Mouse (Mus musculus) MEL (cell line): ENCODE data around the gene Anks1. TPM values are rescaled to one million over a fixed set of nuclear protein-coding genes. Genes with fewer than 3 reads are reported as not detected.

Experiments used
- DNase-seq: peaks from one replicate; pipeline ENCODE4 v3.0.0; 2011; ENCODE audit warnings: low read depth, low spot score
- H3K27ac ChIP-seq: 2 replicates; pipeline ENCODE4 v1.5.1; 2012; ENCODE audit warnings: low read depth, mild to moderate bottlenecking, control low read depth, low read length, moderate library complexity; ENCODE audit not compliant: control insufficient read depth
- H3K27me3 ChIP-seq, 2 experiments: fragments of 150-350 bp in 1 of 2; sonication (generic) in 1 of 2; 2 replicates each; pipeline ENCODE4 v1.6.1; 2012; ENCODE audit warnings: low read length in 2 of 2, mild to moderate bottlenecking in 2 of 2, improper control_type of control experiment in 1 of 2, moderate library complexity in 1 of 2; ENCODE audit not compliant: insufficient read depth in 2 of 2, control insufficient read depth in 1 of 2
- H3K36me3 ChIP-seq, 2 experiments: 2 replicates each; pipeline ENCODE4 v1.6.1; 2012 to 2014; ENCODE audit warnings: low read length in 2 of 2, improper control_type of control experiment in 1 of 2, inconsistent platforms in 1 of 2, mild to moderate bottlenecking in 1 of 2; ENCODE audit not compliant: insufficient read depth in 2 of 2, control insufficient read depth in 1 of 2
- H3K4me1 ChIP-seq, 2 experiments: fragments of 150-350 bp in 1 of 2; sonication (generic) in 1 of 2; 2 replicates each; pipeline ENCODE4 v1.6.1; 2012; ENCODE audit warnings: low read length in 2 of 2, improper control_type of control experiment in 1 of 2, mild to moderate bottlenecking in 1 of 2; ENCODE audit not compliant: insufficient read depth in 2 of 2, control insufficient read depth in 1 of 2
- H3K4me3 ChIP-seq, 2 experiments: fragments of 150-350 bp in 1 of 2; sonication (generic) in 1 of 2; 2 replicates each; pipeline ENCODE4 v1.5.1; 2012; ENCODE audit warnings: low read depth in 2 of 2, low read length in 2 of 2, mild to moderate bottlenecking in 2 of 2, moderate library complexity in 2 of 2, control low read depth in 1 of 2, improper control_type of control experiment in 1 of 2; ENCODE audit not compliant: control insufficient read depth in 1 of 2, insufficient read depth in 1 of 2
- H3K79me2 ChIP-seq: 2 replicates; pipeline ENCODE4 v1.6.1; 2012; ENCODE audit warnings: mild to moderate bottlenecking, low read length, moderate library complexity; ENCODE audit not compliant: control insufficient read depth, poor library complexity, insufficient read depth
- H3K9ac ChIP-seq: 2 replicates; pipeline ENCODE4 v1.6.1; 2012; ENCODE audit warnings: low read depth, mild to moderate bottlenecking, control low read depth, low read length, moderate library complexity; ENCODE audit not compliant: control insufficient read depth, poor library complexity, severe bottlenecking
- H3K9me3 ChIP-seq: fragments of 150-350 bp; sonication (generic); replicated peaks from 2 replicates; pipeline ENCODE4 v1.6.1; 2012; ENCODE audit warnings: mild to moderate bottlenecking, low read length, improper control_type of control experiment, moderate library complexity; ENCODE audit not compliant: insufficient read depth
- CTCF ChIP-seq, 3 experiments: IDR thresholded peaks in 2 of 3; conservative IDR thresholded peaks in 1 of 3; 2 replicates each; pipeline ENCODE4 v1.5.1; 2011 to 2012; ENCODE audit warnings: low read length in 3 of 3, low read depth in 2 of 3, mild to moderate bottlenecking in 2 of 3, improper control_type of control experiment in 1 of 3, inconsistent platforms in 1 of 3, mixed read lengths in 1 of 3, moderate library complexity in 1 of 3; ENCODE audit not compliant: control insufficient read depth in 1 of 3, insufficient read depth in 1 of 3, poor library complexity in 1 of 3, severe bottlenecking in 1 of 3
- E2F4 ChIP-seq: IDR thresholded peaks from 2 replicates; pipeline ENCODE4 v1.6.1; 2011; ENCODE audit warnings: low read depth, low read length, improper control_type of control experiment, borderline replicate concordance
- ELF1 ChIP-seq: IDR thresholded peaks from 2 replicates; pipeline ENCODE4 v1.6.1; 2014; ENCODE audit warnings: low read depth, mild to moderate bottlenecking, inconsistent platforms, low read length, improper control_type of control experiment, moderate library complexity
- EP300 ChIP-seq, 2 experiments: IDR thresholded peaks; 2 replicates each; pipeline ENCODE4 v1.6.1; 2011; ENCODE audit warnings: improper control_type of control experiment in 2 of 2, low read length in 2 of 2, low read depth in 1 of 2, mild to moderate bottlenecking in 1 of 2
- GABPA ChIP-seq: IDR thresholded peaks from 2 replicates; pipeline ENCODE4 v1.6.1; 2012; ENCODE audit warnings: low read depth, mild to moderate bottlenecking, inconsistent platforms, low read length, improper control_type of control experiment, moderate library complexity
- GATA1 ChIP-seq: IDR thresholded peaks from 2 replicates; pipeline ENCODE4 v1.6.1; 2011; ENCODE audit warnings: low read depth, low read length, improper control_type of control experiment
- HCFC1 ChIP-seq: IDR thresholded peaks from 2 replicates; pipeline ENCODE4 v1.6.1; 2012; ENCODE audit warnings: low read depth, mild to moderate bottlenecking, inconsistent platforms, low read length, improper control_type of control experiment, moderate library complexity
- MAFK ChIP-seq: IDR thresholded peaks from 2 replicates; pipeline ENCODE4 v1.6.1; 2011; ENCODE audit warnings: low read depth, mild to moderate bottlenecking, low read length, improper control_type of control experiment, borderline replicate concordance
- MAX ChIP-seq: IDR thresholded peaks from 2 replicates; pipeline ENCODE4 v1.6.1; 2011; ENCODE audit warnings: low read length, improper control_type of control experiment
- MAZ ChIP-seq: IDR thresholded peaks from 2 replicates; pipeline ENCODE4 v1.6.1; 2012; ENCODE audit warnings: low read depth, mild to moderate bottlenecking, inconsistent platforms, low read length, improper control_type of control experiment
- MEF2A ChIP-seq: IDR thresholded peaks from 2 replicates; pipeline ENCODE4 v1.6.1; 2014; ENCODE audit warnings: low read depth, mild to moderate bottlenecking, inconsistent platforms, low read length, improper control_type of control experiment; ENCODE audit not compliant: poor library complexity, insufficient replicate concordance, severe bottlenecking; ENCODE audit errors: extremely low read depth
- MXI1 ChIP-seq: IDR thresholded peaks from 2 replicates; pipeline ENCODE4 v1.6.1; 2011; ENCODE audit warnings: mild to moderate bottlenecking, low read depth, low read length, improper control_type of control experiment
- MYB ChIP-seq: IDR thresholded peaks from 2 replicates; pipeline ENCODE4 v1.6.1; 2011; ENCODE audit warnings: mild to moderate bottlenecking, low read depth, low read length, improper control_type of control experiment
- NELFE ChIP-seq: IDR thresholded peaks from 2 replicates; pipeline ENCODE4 v1.6.1; 2011; ENCODE audit warnings: low read depth, low read length, improper control_type of control experiment
- RAD21 ChIP-seq: IDR thresholded peaks from 2 replicates; pipeline ENCODE4 v1.6.1; 2011; ENCODE audit warnings: mild to moderate bottlenecking, low read depth, low read length, improper control_type of control experiment
- RCOR1 ChIP-seq: IDR thresholded peaks from 2 replicates; pipeline ENCODE4 v1.6.1; 2012; ENCODE audit warnings: low read depth, mild to moderate bottlenecking, inconsistent platforms, low read length, improper control_type of control experiment
- SIN3A ChIP-seq: IDR thresholded peaks from 2 replicates; pipeline ENCODE4 v1.6.1; 2012; ENCODE audit warnings: low read length, improper control_type of control experiment, inconsistent platforms
- SMC3 ChIP-seq: IDR thresholded peaks from 2 replicates; pipeline ENCODE4 v1.6.1; 2011; ENCODE audit warnings: low read depth, low read length, improper control_type of control experiment
- TAL1 ChIP-seq: IDR thresholded peaks from 2 replicates; pipeline ENCODE4 v1.6.1; 2012; ENCODE audit warnings: mild to moderate bottlenecking, inconsistent platforms, low read length, moderate library complexity, mixed read lengths
- TCF12 ChIP-seq: IDR thresholded peaks from 2 replicates; pipeline ENCODE4 v1.6.1; 2014; ENCODE audit warnings: low read depth, mild to moderate bottlenecking, inconsistent platforms, low read length, improper control_type of control experiment, moderate library complexity
- USF1 ChIP-seq: IDR thresholded peaks from 2 replicates; pipeline ENCODE4 v1.6.1; 2014; ENCODE audit warnings: low read depth, mild to moderate bottlenecking, inconsistent platforms, low read length, improper control_type of control experiment, moderate library complexity
- ZKSCAN1 ChIP-seq: IDR thresholded peaks from 2 replicates; pipeline ENCODE4 v1.6.1; 2012; ENCODE audit warnings: low read depth, mild to moderate bottlenecking, inconsistent platforms, low read length, improper control_type of control experiment, moderate library complexity
- polyA plus RNA-seq, 2 experiments: library from polyadenylated mRNA; stranded (reverse) in 1 of 2; unstranded in 1 of 2; fragments of >175 nt in 1 of 2; fragments of >200 nt in 1 of 2; gene quantifications; 2 replicates each; pipeline versions ENCODE4 v1.2.1 to v1.2.4; 2012; ENCODE audit warnings: low replicate concordance in 2 of 2, low read depth in 1 of 2; ENCODE audit not compliant: insufficient read length in 2 of 2, insufficient read depth in 1 of 2, missing spikeins in 1 of 2
- total RNA-seq: library from RNA; depleted of rRNA; stranded (reverse); fragments of 300-350 nt; gene quantifications from 2 replicates; pipeline ENCODE4 v1.2.3, GENCODE M21; 2012

The Anks1 gene
- total and polyA plus RNA-seq, 3 experiments = 11.9 to 15.9 TPM; not detected in 1

GRCm38 (mm10) chr17:28047520-28047919 lies 138.4 kb downstream of the Anks1 start:
- H3K9ac ChIP-seq = no peak overlapping the region
- TF ChIP-seq SIN3A = no peak
- TF ChIP-seq MXI1 = no peak
- no peak for TF ChIP-seq MAZ
- no peak for TF ChIP-seq TCF12
- no peak for TF ChIP-seq CTCF (IDR thresholded peaks at IDR 0.05 in 2 of 3, conservative IDR thresholded peaks at IDR 0.05 in 1 of 3; ENCODE audit: control insufficient read depth in 1 of 3, insufficient read depth in 1 of 3, low read depth in 2 of 3, low read length in 3 of 3, poor library complexity in 1 of 3, severe bottlenecking in 1 of 3)
- TF ChIP-seq RCOR1 = no peak
- no peak for TF ChIP-seq MAX
- no peak for TF ChIP-seq GABPA
- no peak for TF ChIP-seq E2F4
- no peak for TF ChIP-seq MEF2A
- TF ChIP-seq GATA1 = no peak
- TF ChIP-seq MAFK = no peak
- TF ChIP-seq NELFE = no peak
- TF ChIP-seq EP300 (IDR thresholded peaks at IDR 0.05; ENCODE audit: low read depth in 1 of 2, low read length in 2 of 2) = no peak
- no peak for TF ChIP-seq USF1
- no peak for TF ChIP-seq ELF1
- TF ChIP-seq HCFC1 = no peak
- no peak for TF ChIP-seq MYB
- no peak for TF ChIP-seq ZKSCAN1
- no peaks in the 10 kb centered on the region for H3K9me3 ChIP-seq
- H3K27ac ChIP-seq = no peak overlapping the region
- no peaks in the 10 kb centered on the region for H3K79me2 ChIP-seq
- no peak overlapping the region for H3K4me3 ChIP-seq
- no peaks in the 10 kb centered on the region for H3K36me3 ChIP-seq
- H3K4me1 ChIP-seq = no peaks in the 10 kb centered on the region
- no peak for DNase-seq
- no peaks in the 10 kb centered on the region for H3K27me3 ChIP-seq

GRCm38 (mm10) chr17:28048425-28048824 lies 139.3 kb downstream of the Anks1 start:
- no peaks in the 10 kb centered on the region for H3K79me2 ChIP-seq
- H3K4me3 ChIP-seq = no peak overlapping the region
- no peak overlapping the region for H3K9ac ChIP-seq
- peak; percentile 46 for TF ChIP-seq RAD21
- peak; percentile 65 for TF ChIP-seq SMC3
- TF ChIP-seq CTCF (IDR thresholded peaks at IDR 0.05 in 2 of 3, conservative IDR thresholded peaks at IDR 0.05 in 1 of 3; ENCODE audit: control insufficient read depth in 1 of 3, insufficient read depth in 1 of 3, low read depth in 2 of 3, low read length in 3 of 3, poor library complexity in 1 of 3, severe bottlenecking in 1 of 3) = peak; percentile 25 to 96 (median 71); a peak in 5 of 6 replicates
- TF ChIP-seq TAL1 = no peak
- H3K4me1 ChIP-seq = no peaks in the 10 kb centered on the region
- peak; percentile 59 for DNase-seq
- H3K9me3 ChIP-seq = no peaks in the 10 kb centered on the region
- no peaks in the 10 kb centered on the region for H3K27me3 ChIP-seq
- no peak overlapping the region for H3K27ac ChIP-seq
- H3K36me3 ChIP-seq = no peaks in the 10 kb centered on the region
